Mouse (Mus musculus) c-Kit-positive CD71-positive TER-119-negative erythroid progenitor cells, embryonic 14.5 days (primary cell): Measurements from ENCODE around the gene Dcaf12.

Experiments
- DNase-seq: peaks from one replicate; pipeline ENCODE4 v3.0.0-alpha.2; 2013; ENCODE audit warnings: low read depth

Dcaf12 gene

DNA sequence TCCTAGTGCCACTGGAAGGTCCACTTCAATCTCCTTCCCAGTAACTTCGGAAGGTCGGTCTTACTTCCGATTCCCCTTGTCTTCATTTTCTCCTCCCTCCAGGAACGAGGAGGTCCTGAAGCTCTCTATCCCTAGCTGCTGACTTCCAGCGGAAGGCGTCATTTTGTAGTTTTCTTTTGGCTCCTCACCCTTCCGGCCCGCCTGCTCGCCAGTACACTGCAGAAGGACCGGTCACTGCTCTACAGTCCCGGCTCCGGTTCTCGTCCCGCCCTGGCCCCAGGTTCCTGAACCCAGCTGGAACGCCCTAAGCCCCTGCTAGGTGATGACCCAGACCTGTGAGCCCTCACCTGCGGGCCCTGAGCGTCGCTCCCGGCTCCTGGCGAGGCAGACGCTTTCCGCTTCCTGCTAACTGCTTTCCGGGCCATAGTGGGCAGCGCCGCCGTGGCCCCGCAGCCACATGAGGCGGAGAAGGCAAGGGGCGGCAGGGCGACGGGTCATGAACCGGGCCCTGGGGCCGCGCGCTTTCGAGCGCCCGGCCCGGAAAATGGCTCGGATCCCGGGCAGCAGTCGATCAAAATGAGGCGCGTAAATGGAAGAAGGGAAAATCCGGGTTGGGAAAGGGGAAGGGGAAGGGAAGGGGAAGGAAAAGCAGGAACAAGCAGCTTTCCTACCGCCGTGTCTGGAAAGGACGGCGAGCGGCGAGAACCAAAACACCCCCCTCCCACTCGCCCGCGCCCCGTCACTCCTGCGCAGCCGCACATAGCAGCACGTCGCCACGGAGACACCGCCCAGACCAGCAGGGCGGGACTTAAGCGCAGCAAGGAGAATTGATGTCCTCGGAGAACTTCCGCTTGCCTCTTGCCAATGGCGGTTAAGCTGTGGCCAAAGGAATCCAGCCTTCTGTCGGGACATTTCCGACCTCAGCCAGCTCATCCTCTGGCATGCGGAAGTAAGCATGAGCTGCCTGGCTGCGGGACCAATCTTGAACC lies at the start of gene Dcaf12:
Gene Dcaf12 (minus strand): TSS at position 749 of the 989 bp plus-strand sequence.
- DNase-seq: peak; percentile 84

DNA sequence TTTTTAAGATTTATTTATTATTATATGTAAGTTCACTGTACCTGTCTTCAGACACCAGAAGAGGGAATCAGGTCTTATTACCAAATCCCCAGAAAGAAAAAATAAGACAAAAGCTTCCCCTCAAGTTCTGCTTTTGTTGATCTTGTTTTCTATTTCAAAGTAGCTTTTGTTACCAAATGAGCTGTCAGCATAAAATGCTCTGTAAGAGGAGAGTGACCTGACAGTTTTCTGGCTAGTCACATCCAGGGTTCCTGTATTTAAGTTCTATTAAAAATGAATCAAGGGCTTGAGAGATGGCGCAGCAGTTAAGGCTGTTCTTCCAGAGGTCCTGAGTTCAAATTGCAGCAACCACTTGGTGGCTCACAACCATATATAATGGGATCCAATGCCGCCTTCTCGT lies 46.4 kb upstream of the Dcaf12 start:
- DNase-seq: no peak

DNA sequence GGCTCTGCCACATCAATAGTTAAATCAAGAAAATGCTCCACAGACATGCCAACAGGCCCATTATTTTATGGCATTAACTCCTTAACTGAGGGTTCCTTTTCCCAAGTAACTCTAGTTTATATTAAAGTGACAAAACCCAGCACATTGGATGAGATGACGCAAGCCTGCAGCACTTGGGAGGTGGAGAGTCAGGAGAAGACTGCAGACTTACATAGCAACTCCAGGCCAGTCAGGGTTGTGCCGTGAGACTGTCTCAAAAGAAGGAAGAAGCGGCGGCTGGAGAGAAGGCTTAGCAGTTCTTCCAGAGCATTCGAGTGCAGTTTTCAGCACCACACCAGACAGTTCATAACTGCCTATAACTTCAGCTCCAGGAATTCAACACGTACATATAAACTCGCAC lies 44.7 kb upstream of the Dcaf12 start:
- DNase-seq: no peak

DNA sequence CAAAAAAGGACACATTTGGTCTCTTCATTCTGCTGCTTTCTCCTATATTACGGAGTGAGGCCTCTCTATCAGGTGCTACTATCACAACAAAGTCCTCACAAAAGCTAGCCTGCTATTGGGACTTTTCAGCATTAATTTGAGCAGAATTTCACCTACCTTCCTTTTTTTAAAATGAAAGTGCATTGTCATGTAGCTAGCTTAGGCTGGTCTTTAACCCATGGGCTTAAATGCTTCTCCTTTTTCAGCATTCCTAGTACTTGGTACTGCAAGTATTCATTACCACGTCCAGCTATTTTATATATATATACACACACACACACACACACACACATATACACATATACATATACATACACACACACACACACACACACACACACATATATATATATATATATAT lies 44.0 kb upstream of the Dcaf12 start:
- no peak for DNase-seq

DNA sequence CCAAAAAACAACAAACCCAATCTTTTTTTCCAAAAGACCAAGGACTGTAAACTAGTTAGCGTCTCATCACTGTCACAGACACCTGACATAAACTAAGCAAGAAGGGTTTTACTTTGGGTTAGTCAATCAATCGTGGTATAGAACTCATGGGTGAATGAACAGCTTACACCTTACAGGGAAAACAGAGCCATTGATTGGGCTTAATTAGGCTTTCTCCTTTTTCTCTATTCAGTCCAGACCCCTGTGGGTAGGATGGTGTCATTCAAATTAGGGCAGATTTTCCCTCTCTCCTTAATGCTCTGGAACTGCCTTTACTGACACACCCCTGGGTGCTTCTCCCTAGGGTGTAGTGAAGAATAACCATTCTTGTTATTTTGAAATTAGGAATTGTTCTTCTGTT lies 42.5 kb upstream of the Dcaf12 start:
- DNase-seq: no peak

DNA sequence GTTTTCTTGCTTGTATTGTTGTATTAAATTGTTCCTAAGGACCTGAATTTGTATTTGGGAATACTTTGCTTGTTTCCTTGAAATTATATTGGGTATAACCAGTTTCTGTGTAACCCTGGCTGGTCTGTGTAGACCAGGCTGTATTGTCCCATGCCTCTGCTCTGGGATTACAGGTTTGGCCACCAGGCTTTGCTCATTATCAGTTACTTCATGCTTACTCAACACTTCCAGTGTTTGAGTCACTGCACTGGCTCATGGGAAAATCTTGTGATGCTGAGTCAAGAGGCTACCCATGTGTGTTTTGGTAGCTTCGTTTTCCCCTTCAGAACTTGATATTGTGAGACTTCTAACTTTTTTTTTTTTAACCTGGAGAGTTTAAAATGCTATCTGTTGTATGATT lies 38.6 kb upstream of the Dcaf12 start:
- DNase-seq: no peak

DNA sequence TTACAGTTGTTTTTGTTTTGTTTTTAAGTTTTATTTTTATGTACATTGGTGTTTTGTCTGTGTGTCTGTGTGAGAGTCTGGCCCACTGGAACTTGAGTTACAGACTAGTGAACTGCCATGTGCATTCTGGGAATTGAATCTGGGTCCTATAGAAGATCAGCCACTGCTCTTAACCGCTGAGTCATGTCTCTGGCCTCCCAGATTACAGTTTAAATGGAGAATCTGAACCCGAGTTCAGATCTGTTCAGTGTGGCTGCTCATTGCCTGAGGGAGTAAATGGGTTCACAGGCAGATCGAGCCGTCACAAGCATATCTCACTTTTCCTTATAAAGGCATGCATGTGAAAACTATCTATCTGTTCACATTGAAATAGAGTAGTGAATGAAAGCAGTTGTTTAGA lies 38.1 kb upstream of the Dcaf12 start:
- DNase-seq: peak; percentile 40

DNA sequence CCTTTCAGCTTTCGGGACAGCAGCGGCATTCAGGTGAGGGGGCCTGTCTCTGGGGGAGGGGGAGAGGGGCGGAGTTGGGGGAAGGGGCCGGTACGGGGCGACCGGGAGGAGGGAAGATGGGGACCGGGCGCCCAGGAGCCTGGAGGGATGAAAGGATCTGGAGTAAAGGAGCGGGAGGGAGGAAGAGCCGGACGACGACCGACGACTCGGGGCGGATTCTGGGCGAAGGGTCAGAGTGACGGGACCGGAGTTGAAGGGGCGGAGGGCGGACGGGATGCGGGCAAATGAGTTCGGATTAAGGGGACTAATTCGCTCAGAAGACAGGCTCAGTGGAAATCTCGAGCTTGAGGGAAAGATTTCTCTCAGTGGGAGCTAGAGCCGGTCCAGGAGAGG lies 34.5 kb upstream of the Dcaf12 start:
- no peak for DNase-seq

DNA sequence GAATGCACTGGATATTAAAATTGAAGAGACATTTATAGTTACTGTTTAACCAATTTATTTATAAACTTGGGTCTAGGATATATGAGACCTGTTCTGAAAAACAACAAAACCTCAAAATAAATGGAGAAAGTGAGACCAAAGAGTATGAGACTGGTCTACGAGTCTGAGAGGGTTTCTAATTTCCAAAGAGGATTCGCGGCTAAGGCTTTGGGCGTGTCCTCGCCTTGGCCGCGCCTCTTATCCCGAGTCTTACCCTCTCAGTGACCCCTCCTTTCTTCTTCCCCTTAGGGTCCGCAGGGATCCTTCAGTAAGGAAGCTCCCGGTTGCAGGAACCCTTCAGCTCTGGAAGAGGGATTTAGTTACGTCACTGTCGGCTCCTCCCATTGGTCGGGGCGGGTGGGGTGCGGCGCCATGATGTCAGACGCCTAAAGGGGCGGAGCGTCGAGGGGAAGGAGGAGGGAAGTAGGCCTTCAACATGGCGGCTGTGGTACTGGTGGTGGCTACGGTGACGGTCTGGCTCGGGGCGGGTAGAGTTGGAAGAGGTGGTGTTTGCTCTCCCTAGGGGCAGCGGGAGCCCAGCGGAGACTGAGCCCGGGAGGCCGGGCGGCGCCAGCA lies 34.0 kb upstream of the Dcaf12 start, which contains the start of gene Ubap1:
Gene Ubap1 (plus strand): TSS at position 413 of the 615 bp plus-strand sequence.
- peak; percentile 94 for DNase-seq

DNA sequence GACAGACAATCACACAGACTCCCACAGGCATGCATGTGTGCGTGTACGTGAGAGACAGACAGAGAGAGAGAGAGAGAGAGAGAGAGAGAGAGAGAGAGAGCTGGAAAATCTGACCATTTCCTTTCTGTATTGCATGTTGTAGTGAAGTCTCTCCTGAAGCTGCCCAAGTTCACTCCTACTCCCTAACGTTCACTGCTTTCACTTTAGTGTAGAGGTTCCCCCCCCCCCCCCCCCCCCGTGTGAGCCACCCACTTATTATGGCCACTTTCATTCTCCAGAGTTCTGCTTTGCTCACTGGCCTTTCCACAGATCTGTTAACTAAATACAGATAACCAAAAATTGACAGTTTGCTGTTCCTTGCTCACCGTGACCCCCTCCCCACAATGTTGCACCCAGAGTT lies 33.1 kb upstream of the Dcaf12 start:
- DNase-seq: no peak

DNA sequence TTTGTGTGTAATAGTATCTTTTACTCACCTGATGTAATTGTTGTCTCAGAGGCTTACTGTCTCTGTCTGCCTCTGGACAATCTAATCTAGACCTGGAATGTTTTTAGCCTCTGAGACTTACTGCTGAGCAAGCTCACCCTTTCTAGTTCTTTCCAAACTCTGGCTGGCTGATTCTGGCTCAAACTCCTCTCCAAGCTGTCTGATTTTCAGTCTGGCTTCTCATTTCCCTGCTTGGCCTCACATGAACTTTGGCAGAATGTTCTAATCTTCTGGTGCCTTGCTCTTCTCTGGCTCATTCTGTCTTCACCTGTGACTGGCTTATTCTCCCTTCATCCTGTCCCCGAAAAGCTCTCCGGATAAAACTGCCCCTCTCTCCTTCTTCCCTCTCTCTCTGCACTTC lies 31.3 kb upstream of the Dcaf12 start:
- no peak for DNase-seq

DNA sequence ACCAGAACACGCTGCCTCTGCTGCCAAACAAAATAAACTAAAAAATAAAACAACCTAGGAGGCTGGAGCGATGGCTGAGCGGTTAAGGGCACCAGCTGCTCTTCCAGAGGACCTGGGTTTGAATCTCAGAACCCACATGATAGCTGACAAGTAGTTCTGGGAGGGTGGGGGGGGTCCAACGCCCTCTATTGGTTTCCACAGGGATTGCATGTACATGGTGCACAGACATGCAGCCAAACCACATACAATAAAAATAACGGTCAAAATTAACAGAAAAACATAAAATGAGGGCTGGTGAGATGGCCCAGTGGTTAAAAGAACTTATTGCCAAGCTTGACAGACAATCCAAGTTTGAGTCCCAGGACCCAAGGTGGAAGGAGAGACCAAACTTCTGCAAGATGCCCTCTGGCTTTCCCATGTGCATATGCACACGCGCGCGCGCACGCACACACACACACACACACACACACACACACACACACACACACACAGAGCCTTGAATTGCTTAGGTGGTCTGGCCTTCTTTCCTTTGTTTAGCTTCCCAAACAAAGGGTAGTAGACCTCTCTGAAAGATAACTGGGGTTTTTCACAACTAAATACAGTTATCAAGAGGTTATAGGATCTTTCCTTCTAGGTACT lies 26.3 kb upstream of the Dcaf12 start:
- no peak for DNase-seq

DNA sequence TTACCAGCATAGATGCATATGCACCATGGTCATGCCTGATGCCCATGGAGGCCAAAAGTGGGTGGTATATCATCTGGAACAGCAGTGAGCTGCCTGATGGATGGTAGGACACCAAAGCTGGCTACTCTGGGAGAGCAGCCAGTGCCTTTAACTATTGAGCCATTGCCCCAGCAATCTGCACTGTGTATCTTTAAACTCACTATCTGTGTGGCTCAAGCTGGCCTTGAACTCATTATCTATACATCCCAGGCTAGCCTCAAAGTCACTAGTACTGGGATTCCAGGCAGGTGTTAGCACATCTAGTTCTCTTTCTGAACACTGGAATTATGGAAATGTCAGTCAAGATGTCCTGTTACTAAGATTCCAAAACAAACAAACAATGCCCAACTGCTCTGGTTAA lies 21.9 kb upstream of the Dcaf12 start:
- DNase-seq: peak; percentile 52

DNA sequence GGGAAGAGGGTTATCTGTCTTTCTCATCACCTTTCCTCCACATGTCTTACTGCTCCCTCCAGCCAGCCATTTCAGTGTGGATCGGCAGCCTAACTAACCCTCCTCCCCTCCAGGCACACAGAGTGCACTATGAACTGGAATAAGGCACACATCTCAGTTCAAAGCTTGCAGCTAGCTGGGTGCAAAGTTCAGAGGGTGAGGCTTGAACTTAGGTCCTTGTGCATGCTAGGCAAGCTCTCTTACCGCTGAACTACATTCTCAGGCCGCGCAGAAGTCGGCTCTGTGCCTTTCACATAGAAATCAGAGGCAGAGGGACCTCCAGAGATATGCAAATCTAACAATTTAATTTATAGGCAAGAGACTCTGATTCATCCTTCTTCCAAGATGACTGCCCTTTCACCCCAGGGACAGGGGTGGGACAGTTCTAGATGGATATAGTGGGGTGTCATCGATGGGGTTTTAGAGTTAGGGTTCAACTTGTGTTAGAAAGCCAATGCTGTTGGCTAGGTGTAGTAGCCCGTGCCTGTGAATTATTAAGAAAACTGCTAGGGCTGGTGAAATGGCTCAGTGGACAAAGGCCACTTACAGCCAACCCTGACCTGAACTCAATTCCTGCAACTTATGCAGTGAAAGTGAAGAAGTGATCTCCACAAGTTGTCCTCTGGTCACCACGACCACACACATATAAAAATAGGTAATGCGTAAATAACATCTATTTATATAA lies 17.2 kb upstream of the Dcaf12 start:
- no peak for DNase-seq

DNA sequence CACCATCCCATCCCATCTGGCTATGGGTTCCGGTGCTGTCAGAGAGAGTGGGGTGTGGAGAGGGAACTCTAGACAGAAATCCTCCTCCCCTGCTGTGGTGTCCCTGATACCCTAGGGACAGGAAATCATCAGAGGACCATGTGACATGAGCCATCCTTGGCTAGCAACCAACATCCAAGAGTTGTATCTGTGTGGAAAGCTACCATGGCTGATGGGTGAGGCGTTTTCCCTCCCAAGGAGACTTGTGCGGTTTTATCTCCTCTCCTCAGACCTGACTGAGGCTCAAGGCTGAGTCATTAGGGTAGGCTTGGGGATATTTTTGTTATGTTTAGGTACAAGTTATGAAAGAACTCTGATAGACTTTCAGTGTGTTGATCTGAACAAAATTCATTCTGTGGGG lies 16.4 kb upstream of the Dcaf12 start:
- peak; percentile 74 for DNase-seq

DNA sequence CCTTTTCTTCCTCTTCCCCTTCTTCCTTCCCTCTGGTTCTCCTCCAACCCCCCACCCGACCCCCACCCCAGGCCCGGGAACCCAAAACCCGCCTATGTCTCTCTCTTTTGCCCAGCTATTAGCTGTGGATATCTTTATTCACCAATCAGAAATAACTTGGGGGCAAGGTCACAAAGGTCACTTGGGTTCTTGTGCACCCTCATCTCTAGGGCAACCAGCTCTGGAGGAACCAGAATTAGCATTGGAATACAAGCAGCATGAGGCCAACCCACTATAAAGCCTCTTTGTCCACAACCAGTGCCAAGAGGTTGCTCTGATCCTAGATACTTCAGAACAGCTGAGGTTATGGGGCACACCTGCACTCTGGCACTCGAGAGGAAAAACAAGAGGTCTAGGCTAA lies 14.8 kb upstream of the Dcaf12 start:
- DNase-seq: no peak

DNA sequence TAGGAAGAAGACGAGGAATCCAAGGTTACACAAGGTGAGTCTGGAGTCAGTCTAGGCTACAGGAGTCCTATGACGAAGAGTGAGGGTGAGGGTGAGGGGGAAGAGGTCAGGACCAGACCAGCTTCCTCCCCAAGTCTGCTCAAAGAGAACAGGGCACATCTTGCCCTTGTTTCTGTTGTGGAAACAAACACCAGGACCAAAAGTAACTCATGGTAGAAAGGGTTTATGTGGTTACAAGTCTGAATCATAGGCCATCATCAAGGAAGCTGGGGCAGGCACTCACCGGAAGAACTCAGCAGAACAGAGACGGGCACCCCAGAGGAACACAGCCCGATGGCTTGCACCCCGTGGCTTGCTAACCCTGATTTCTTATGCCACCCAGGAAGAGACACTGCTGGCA lies 12.2 kb upstream of the Dcaf12 start:
- no peak for DNase-seq

DNA sequence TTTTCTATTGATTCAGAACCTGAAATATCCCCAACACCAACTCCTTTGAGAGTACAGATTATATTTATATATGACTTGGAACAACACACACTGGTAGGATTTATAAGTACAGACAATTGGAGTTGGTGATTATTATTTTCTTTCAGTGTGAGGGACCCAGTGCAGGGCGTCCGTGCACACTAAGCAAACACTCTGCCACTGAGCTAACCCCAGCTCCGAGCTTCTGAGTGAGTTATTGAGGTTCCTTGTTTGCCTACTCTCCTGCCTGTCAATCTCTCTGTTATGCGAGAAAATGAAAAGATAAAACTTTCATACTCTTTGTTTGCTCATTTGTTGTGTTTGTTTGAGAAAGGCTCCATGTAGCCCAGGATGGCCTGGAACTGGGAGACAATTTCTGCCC lies 6.3 kb upstream of the Dcaf12 start:
- no peak for DNase-seq

DNA sequence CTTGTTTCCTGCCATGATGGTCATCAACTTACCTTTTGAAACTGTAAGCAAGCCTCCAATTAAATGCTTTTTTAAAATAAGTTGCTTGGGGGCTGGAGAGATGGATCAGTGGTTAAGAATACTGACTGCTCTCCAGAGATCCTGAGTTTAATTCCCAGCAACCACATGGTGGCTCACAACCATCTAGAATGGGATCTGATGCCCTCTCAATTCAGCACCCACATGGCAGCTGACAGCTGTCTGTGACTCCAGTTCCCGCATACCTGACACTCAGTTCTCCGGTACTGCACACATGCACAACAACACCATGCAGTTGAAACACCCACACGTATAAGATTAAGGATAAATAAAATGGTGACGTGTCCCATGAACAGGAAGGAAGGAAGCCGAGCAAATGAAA lies 3.6 kb upstream of the Dcaf12 start:
- no peak for DNase-seq

DNA sequence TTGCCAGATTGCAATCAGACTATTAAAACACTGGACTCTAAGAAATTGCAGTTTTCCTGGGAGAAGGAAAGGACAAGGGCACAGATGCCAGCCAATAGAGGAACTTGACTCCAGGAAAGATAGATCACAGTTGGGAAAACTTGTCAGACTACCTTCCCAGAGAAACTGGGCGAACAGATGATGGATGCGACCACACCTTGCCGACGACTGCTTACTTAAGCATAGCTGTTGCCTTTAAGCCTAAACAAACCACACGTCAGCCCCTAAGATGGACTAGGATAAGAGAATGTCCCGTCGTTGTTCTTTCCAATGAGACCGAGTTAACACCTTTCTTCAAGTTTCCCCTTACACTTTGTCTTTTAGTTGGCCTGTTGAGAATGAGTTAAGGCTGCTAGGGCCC lies 484 bp upstream of the Dcaf12 start:
- no peak for DNase-seq

DNA sequence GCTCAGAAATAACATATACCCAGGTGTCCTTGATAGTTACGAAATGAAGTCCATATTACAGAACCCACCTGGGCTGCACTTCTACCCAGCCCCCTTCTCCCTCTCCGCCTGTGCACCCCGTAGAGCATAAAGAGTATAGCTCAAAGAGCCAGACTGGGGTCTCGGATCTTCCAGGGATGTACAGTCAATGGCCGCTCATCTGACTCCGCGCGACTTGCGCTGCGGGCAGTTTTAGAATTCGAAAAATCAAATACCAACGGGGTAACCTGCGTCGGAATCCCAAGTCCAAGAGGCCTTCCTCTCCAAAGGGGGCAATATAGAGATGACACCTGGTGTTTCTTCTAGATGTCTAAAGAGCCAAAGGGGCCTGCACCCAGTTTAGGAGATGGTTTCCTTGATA lies 967 bp downstream of the Dcaf12 start:
- DNase-seq: no peak
